Mouse (Mus musculus): ENCODE results near the gene Sugp2. TPM values are rescaled to one million over a fixed set of nuclear protein-coding genes. Genes with fewer than 3 reads are reported as not detected.

Sugp2 gene
- total RNA-seq, 2 experiments from 2014 or later, result 34.8 to 46.2 TPM

DNA sequence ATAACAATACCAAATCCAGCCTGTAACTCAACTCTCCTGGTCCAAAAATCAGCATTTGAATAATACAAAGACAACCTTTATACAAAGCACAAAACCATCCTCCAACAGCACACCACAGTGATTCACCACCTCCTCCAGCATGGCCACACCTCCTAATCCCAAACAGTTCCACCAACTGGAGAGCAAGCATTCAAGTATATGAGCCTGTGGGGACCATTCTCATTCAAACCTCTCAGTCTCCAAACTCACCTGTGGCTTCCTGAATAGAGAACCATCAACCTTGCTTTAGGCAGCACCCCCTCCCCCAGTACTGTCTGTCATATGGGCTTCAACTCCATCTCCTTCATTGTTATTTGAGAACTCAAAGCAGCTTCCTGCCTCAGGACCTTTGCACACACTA is 40.3 kb downstream of the Sugp2 start:
- DNase-seq, result no peak
- intact Hi-C loops (cut with DNase I), result no loop called here

GRCm38 (mm10) chr8:70276476-70276875 is 42.5 kb downstream of the Sugp2 start:
- intact Hi-C loops (cut with DNase I), result no loop called here
- DNase-seq, result no peak

- DNase-seq, result no peak
- intact Hi-C loops (cut with DNase I), result no loop called here
These were observed 44.1 kb downstream of the Sugp2 start for GRCm38 (mm10) chr8:70278175-70278574.

GRCm38 (mm10) chr8:70279266-70279665 is 45.2 kb downstream of the Sugp2 start:
- intact Hi-C loops (cut with DNase I), result no loop called here
- DNase-seq, result no peak

DNA sequence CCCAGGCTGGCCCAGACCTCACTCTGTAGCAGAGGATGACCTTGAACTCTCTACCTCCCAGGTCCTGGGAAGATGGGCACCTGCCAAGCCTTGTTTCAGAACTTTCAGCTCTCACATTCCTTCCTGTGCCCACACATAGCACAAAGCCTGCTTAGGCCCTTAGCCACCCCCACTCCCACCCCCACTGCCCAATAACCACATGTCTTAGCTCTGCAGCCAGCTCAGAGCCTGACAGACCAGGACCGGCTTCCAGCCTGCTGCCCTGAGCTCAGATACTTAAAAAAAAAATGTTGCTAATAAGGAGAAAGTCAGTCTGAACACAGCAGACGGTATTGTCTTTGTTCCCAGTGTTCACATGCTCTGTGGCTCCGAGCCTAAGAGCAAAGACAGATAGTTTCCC is 47.0 kb downstream of the Sugp2 start:
- DNase-seq, result no peak
- intact Hi-C loops (cut with DNase I), result no loop called here

DNA sequence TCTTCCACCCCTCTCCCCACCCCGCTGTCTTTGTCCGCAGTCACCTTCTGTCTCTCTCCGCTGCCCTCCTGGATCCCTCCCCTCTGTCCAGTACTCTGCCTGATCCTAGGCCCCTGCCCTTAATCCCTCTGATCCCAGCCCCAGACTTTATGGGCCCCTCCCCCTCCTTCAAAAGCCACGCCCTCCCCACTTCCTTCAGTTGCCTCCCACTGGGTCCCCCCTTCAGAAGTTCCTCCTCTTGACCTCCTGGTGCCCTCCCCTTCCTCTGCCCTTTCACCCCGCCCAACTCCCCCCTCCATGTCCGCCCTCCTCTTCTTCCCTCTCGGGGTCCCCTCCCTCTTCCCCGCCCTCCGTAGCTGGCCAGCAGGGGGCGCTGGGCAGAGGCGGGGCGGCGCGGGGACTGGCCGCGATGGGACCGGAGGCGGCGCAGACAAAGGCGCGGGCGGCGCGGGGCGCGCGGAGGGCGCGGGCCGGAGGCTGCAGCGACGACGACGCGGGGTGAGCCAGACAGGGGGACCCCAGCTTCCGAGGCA is 48.6 kb downstream of the Sugp2 start, which contains the start of gene Homer3:
Homer3 (plus strand) TSS at position 225 of the 533 bp plus-strand sequence.
- intact Hi-C loops (cut with DNase I), result no loop called here
- peak; percentile 85 to 92 for DNase-seq

DNA sequence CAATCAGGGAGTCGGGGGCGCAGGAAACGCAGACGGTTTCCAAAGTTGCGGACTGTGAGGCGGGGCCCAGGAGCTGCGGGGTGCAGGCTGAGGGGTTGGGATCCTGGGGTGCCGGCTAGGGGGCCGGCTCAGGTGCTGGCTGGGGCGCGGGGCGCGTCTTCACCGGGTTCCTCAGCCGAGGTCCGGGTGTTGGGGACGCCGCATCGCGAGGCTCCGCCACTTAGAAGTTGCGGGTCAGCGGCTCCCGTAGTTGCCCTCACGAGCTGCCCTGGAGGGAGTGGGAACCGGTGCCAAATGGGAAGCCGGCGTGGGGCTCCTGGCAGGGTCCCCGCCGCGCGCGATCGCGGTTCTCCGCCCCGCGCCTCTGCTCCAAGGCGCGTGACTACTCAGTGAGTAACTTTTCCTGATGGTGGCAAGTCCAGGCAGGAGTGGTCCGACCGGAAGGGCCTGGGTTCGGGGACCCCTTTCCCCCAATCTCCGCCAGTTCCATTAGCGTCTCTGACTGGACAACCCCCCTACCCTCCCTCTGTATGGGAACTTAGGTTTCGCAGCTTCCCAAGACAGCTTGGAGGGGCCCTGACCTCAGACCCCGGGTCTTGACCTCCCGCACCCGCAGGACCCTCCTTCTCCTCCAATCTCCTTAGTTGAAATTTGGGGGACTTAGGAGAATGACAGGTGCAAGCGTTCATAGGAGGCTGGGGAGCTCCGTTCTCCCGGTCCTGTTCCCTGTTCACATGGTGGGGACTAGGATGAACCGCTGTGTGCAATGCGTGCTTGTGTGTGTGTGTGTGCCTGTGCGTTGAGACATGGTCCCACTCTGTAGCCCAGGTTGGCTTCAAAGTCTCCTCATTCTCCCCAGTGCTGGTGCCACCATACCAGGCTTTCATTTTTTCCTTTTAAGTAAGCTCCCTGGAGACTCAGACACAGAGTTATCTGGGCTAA is 49.4 kb downstream of the Sugp2 start:
- intact Hi-C loops (cut with DNase I), result no loop called here
- peak in 1 of 2 experiments; percentile 31 for DNase-seq

GRCm38 (mm10) chr8:70284421-70284820 is 50.4 kb downstream of the Sugp2 start:
- intact Hi-C loops (cut with DNase I), result no loop called here

GRCm38 (mm10) chr8:70285304-70285703 is 51.3 kb downstream of the Sugp2 start:
- DNase-seq, result no peak
- intact Hi-C loops (cut with DNase I), result no loop called here

More at GRCm38 (mm10) chr8:70284421-70284820, 50.4 kb downstream of the Sugp2 start:
- no peak for DNase-seq

DNA sequence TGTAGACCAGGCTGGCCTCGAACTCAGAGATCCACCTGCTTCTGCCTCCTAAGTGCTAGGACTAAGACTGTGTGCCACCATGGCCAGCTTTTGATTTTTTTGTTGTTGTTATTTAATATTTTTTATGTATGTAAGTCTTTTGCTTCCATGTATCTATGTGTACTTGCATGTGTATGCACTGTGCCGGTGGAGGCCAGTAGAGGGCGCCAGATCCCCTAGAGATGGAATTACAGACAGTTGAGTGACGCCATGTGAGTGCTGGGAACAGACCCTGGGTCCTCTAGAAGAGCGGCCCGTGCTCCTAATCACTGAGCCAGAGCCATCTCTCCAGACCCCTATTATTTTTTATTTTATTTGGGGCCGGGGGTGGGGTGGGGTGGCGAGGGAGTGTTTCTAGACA is 52.7 kb downstream of the Sugp2 start:
- intact Hi-C loops (cut with DNase I), result no loop called here
- no peak for DNase-seq

GRCm38 (mm10) chr8:70293988-70294405 is 60.0 kb downstream of the Sugp2 start:
- intact Hi-C loops (cut with DNase I), result no loop called here
- no peak for DNase-seq

DNA sequence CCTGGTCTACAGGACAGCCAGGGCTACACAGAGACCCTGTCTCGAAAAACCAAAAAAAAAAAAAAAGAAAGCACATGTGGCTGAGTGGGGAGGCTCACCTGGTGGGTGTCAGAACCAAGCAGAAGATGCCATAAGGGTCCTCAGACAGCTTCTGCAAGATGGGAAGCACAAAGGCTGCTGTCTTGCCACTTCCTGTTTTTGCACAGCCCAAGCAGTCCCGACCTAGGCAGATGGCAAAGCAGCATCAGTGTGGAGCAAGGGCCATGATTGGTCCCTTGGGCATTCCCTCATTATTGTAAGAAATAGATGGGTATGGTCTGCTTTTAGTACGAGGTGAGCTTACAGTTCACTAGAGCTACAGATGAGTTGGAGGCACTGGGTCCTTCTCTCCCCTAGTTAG is 66.9 kb downstream of the Sugp2 start:
- intact Hi-C loops (cut with DNase I), result no loop called here
- DNase-seq, result no peak

DNA sequence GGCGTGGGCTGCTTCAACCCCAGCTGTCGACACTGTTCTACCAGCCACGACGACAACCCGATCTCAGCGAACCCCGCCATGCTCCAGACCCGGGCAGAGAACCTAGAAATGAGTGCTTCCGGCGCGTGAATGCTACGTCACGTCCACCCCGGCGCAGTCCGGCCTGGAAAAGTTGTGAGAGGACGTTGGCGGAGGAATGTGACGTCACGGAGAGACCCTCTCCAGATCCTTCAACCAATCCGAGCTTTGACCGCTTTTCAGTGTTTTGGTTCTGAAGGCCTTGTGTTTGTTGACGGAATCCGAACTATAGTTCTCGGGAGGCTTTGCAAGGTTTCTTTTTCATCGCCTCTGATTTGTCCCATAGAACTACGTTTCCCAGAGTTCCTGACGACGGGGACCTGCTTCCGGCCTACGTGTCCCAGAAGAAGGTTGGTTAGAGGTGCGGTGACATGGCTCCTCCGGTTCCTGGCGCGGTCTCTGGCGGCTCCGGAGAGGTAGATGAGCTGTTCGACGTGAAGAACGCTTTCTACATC is 68.4 kb downstream of the Sugp2 start, which contains the start of the genes Ddx49 and Cope:
Ddx49 (minus strand) TSS at position 132 of the 533 bp plus-strand sequence.
Cope (plus strand) TSS at position 161 of the 533 bp plus-strand sequence.
- DNase-seq, result peak; percentile 81 to 92
- intact Hi-C loops (cut with DNase I), result no loop called here

DNA sequence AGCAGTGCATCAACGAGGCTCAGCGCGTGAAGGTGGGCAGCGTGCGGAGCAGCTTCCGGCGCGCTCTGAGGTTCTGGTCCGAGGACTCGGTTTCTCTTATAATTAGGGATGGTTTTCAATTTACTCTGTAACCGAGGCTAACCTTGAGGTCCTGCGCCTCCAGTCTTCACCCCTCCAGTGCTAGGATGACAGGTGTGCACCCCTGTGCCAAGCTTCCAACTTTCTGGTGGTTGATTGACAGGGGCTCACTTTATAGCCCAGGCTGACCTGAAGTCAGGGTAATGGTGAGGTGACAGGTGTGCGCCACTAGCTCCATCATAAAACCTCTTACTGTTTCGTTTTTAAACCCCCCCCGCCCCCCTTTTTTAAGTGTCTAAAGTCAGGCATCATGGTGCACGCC is 68.9 kb downstream of the Sugp2 start:
- intact Hi-C loops (cut with DNase I), result no loop called here
- DNase-seq, result no peak

DNA sequence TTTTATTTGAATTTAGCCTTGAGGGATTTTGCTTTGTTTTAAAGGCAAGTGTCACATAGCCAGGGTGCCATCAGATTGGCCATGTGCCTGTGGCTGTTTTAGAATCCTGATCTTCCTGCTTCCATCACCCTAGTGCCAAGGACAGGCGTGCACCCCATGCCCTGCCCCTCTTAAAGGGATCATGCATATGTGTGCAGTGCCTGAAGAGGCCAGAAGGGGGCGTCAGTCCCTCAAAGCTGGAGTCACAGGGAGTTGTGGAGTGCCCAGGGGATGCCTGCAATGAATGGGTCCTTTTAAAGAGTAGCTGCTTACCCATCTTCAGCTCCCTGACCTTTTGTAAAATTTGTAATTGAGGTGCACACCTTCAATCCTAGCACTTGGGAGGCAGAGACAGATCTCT is 75.3 kb downstream of the Sugp2 start:
- no peak for DNase-seq
- intact Hi-C loops (cut with DNase I), result no loop called here

- intact Hi-C loops (cut with DNase I), result no loop called here
- DNase-seq, result peak; percentile 75 to 80
These were observed 79.4 kb downstream of the Sugp2 start for GRCm38 (mm10) chr8:70313399-70313798.

- DNase-seq, result peak; percentile 46 to 51
- intact Hi-C loops (cut with DNase I), result no loop called here
These were observed 81.8 kb downstream of the Sugp2 start, which contains the start of gene Cers1 for GRCm38 (mm10) chr8:70315624-70316510. Cers1 (plus strand) TSS chr8:70315775.

- DNase-seq, result no peak
- intact Hi-C loops (cut with DNase I), result no loop called here
These were observed 82.8 kb downstream of the Sugp2 start for GRCm38 (mm10) chr8:70316511-70317504.

- intact Hi-C loops (cut with DNase I), result no loop called here
- no peak for DNase-seq
These were observed 83.8 kb downstream of the Sugp2 start for GRCm38 (mm10) chr8:70317872-70318271.
